Mouse (Mus musculus) bone marrow, adult 2 months (tissue): Measurements from ENCODE around the gene Ddn. TPM values are rescaled to one million over a fixed set of nuclear protein-coding genes. Genes with fewer than 3 reads are reported as not detected.
A peak's percentile ranks its signal among the peaks of the same experiment; 100 is the strongest.
"Not testable (repeated sequence)": the region's sequence is repeated elsewhere in the genome, so short reads cannot be mapped to it uniquely, and the experiment has no call there.

Experiments
- H3K27ac ChIP-seq: fragments of 200-500 bp; 2 replicates; pipeline ENCODE4 v1.5.1; 2012; ENCODE audit warnings: low read depth, mild to moderate bottlenecking, control low read depth, inconsistent platforms, low read length; ENCODE audit not compliant: control insufficient read depth, poor library complexity, insufficient read depth
- H3K4me1 ChIP-seq: fragments of 200-500 bp; 2 replicates; pipeline ENCODE4 v1.6.1; 2011; ENCODE audit warnings: low read length; ENCODE audit not compliant: control insufficient read depth, insufficient read depth
- H3K4me3 ChIP-seq: fragments of 200-500 bp; replicated peaks from 2 replicates; pipeline ENCODE3; 2011; ENCODE audit warnings: mild to moderate bottlenecking, low read depth, low read length, control low read depth; ENCODE audit not compliant: control insufficient read depth
- CTCF ChIP-seq: fragments of 200-500 bp; IDR thresholded peaks from 2 replicates; pipeline ENCODE4 v1.5.1; 2011; ENCODE audit warnings: low read length, control low read depth; ENCODE audit not compliant: control insufficient read depth, insufficient read depth
- POLR2A ChIP-seq: fragments of 200-500 bp; IDR thresholded peaks from 2 replicates; pipeline ENCODE4 v1.6.1; 2011; ENCODE audit warnings: low read depth, mild to moderate bottlenecking, control low read depth, low read length, borderline replicate concordance; ENCODE audit not compliant: control insufficient read depth
- WGBS: fragments of 180-500 bp; shearing (Covaris S2); methylation state at CpG from one replicate; pipeline ENCODE4 v1.1.7; 2018; 5-methylcytosine and 5-hydroxymethylcytosine counted together
- polyA plus RNA-seq: library from polyadenylated mRNA; stranded (reverse); fragments of >200 nt; gene quantifications from 2 replicates; pipeline ENCODE4 v1.2.4, GENCODE M21; 2011; ENCODE audit warnings: low replicate concordance; ENCODE audit not compliant: missing spikeins, insufficient read depth, insufficient read length

The Ddn gene
- polyA plus RNA-seq, 1 experiment = not detected

DNA sequence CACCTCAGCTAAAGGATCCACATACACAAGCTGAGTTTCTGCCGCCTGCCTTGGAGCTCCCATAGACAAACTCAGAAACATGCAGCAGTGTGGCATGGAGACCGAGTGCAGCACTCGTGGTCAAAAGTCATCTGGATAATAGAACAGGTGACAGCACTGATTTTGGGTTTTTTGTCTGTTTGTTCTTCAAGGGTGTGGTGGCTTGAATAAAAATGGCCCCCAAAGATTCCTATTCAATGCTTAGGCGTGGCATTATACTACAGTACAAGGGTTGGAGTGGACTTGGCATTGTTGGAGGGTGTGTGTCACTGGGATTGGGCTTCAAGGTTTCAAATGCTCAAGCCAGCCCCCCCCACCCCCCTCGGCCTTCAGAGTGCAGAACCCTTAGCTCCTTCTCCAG is 12.9 kb upstream of the Ddn start:
- Histone ChIP-seq H3K4me1 (no peaks in the 10 kb centered on the region; the same call in 1 of the 2 replicates), H3K4me3 (no peak overlapping the region), H3K27ac (no peak overlapping the region)
- TF ChIP-seq CTCF = no peak
- TF ChIP-seq POLR2A = no peak
- WGBS = 87% methylated on average over 5 of the region's 5 CpGs

DNA sequence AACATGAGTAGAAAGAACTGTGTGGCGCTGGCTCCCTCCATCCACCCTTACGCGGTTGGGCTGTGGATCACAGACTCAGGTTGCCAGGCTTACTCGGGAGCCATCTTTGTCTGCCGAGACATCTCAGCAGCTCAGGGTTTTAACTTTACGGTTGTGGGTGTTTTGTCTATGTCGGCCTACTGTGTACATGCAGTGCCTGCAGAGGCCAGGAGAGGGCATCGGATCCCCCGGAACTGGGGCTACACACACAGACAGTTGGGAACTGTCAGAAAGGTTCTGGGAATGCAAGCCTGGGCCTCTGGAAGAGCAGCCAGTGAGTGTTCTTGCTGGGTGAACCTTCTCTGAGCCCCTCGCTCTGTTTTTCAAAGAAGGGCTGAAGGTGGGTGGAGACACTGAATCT is 12.1 kb upstream of the Ddn start:
- no peak overlapping the region for H3K4me3 ChIP-seq
- WGBS = 78% methylated on average over 10 of the region's 10 CpGs
- no peak overlapping the region for H3K27ac ChIP-seq
- TF ChIP-seq POLR2A = no peak
- TF ChIP-seq CTCF = peak; percentile 67
- H3K4me1 ChIP-seq = no peaks in the 10 kb centered on the region; the same call in 1 of the 2 replicates

GRCm38 (mm10) chr15:98820937-98821336 is 11.6 kb upstream of the Ddn start:
- Histone ChIP-seq H3K4me3 (no peak overlapping the region), H3K27ac (no peak overlapping the region), H3K4me1 (no peaks in the 10 kb centered on the region; the same call in 1 of the 2 replicates)
- no peak for TF ChIP-seq POLR2A
- TF ChIP-seq CTCF = no peak
- 82% methylated on average over 4 of the region's 4 CpGs for WGBS

- 94% methylated on average over 7 of the region's 7 CpGs for WGBS
- H3K27ac ChIP-seq = no peak overlapping the region
These were observed 8.9 kb upstream of the Ddn start for GRCm38 (mm10) chr15:98818171-98818570.

DNA sequence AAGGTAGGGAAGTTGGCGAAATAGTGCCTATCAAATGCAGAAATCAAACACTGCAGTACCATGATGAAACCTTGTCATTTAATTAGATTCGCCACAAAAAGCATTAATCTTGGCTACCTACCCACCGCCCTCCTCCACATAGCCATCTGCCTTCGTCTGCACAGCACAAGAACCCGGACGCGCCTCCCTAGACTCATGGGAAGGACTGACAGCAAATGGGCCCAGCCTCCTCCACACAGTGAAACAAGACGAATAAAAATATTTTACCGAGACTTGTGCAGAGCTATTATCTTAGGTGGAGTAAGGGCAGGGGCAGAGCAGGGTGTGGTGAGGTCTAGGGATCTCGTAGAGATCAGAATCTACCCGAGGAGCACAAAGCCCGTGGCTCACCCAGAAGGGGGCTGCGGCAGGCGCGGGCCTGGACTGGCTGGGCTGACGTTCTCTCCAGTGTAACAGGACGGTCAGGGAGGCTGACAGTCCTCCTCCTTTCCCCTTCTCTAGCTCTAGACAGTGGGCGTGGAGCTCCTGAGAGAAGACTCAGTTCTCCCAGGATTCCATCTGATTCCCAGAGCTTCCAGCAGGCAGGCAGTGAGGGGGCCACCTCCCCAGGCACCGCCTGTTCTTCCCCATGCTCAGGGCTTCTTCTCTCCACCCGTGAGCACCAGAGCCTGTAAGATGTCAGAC is 3.6 kb upstream of the Ddn start:
- TF ChIP-seq POLR2A (no peak), CTCF (no peak)
- H3K4me3 ChIP-seq = no peak overlapping the region
- WGBS = 83% methylated on average over 20 of the region's 20 CpGs
- no peaks in the 10 kb centered on the region; the same call in 1 of the 2 replicates for H3K4me1 ChIP-seq
- no peak overlapping the region for H3K27ac ChIP-seq

More at GRCm38 (mm10) chr15:98818171-98818570, 8.9 kb upstream of the Ddn start:
- Histone ChIP-seq H3K4me3 (no peak overlapping the region), H3K4me1 (no peaks in the 10 kb centered on the region)
- TF ChIP-seq POLR2A = no peak
- no peak for TF ChIP-seq CTCF

- not testable (repeated sequence) for H3K27ac ChIP-seq, H3K4me3 ChIP-seq, H3K4me1 ChIP-seq
- 82% methylated on average over 6 of the region's 6 CpGs for WGBS
These were observed 922 bp upstream of the Ddn start for GRCm38 (mm10) chr15:98810212-98810611.

DNA sequence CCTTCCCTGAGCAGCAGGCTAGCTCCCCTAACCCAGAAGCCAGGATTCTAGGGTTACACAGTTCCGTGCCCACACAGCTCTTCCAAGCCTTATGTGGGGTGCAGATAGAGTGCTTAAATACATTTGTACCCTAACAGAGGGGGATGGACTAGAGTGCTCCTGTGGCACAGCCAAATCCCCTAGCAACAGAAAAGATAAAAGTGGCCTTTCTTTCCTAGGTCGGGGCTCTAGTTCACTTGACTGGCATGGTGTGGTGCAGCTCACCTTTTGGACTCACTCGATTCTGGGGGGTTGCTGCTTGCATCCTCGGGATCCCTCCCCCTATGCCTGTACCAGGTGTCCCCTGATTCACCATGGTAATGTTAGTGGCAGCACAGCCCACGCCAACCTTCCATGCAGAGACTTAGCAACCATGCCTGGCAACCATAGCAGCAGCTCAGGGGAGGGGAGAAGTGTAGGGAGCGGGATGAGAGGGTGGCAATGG is 597 bp downstream of the Ddn start:
- TF ChIP-seq POLR2A (no peak), CTCF (no peak)
- no peak overlapping the region for H3K27ac ChIP-seq
- no peak overlapping the region for H3K4me3 ChIP-seq
- H3K4me1 ChIP-seq = no peaks in the 10 kb centered on the region; the same call in 1 of the 2 replicates
- 19% methylated on average over 6 of the region's 6 CpGs for WGBS

- no peak overlapping the region for H3K27ac ChIP-seq
- H3K4me3 ChIP-seq = no peak overlapping the region
- H3K4me1 ChIP-seq = no peaks in the 10 kb centered on the region; the same call in 1 of the 2 replicates
- WGBS = 1% methylated on average over 34 of the region's 34 CpGs
- TF ChIP-seq CTCF = no peak
- no peak for TF ChIP-seq POLR2A
These were observed 1.2 kb downstream of the Ddn start for GRCm38 (mm10) chr15:98807895-98808650.
